Mouse (Mus musculus) adrenal gland, adult 18-20 months (tissue): ENCODE measurements around the gene Defa20. TPM values are rescaled to one million over a fixed set of nuclear protein-coding genes. Genes with fewer than 3 reads are reported as not detected.
"Not testable (repeated sequence)": the region's sequence is repeated elsewhere in the genome, so short reads cannot be mapped to it uniquely, and the experiment has no call there.

Experiments used
- DNase-seq, 2 experiments: peaks; one replicate each; pipeline ENCODE4 v3.0.0; 2021 to 2022; ENCODE audit warnings: low spot score in 2 of 2
- long read RNA-seq, 2 experiments: library from polyadenylated mRNA; stranded (forward); transcript quantifications; one replicate each; pipeline ENCODE4 v2.0.0; 2021
- total RNA-seq, 2 experiments: library from RNA; stranded (reverse); gene quantifications; 1 replicate in 1 of 2; 2 replicates in 1 of 2; pipeline ENCODE4 v1.2.3; 2021

Defa20 gene
- total RNA-seq = not detected
- long read RNA-seq, experiment 1 = 0 reads
- long read RNA-seq, experiment 2 = 0 reads

- not testable (repeated sequence) for DNase-seq
These were observed at the start of gene Defa20 for GRCm38 (mm10) chr8:21508958-21509357. Gene Defa20, plus strand, starts transcription at chr8:21509258.

- DNase-seq = not testable (repeated sequence)
These were observed 19.7 kb downstream of the Defa20 start, which contains the start of gene Defa32 for GRCm38 (mm10) chr8:21528732-21529131. Gene Defa32, plus strand, starts transcription at chr8:21529032.

Other genes with a start within 250 kb of the Defa20 start
- not detected for gene Defa27, start 193.7 kb upstream of the Defa20 start, total RNA-seq
- not detected for gene Defa29, start 182.2 kb upstream of the Defa20 start, total RNA-seq
- not detected for gene Defa2, start 130.7 kb upstream of the Defa20 start, total RNA-seq
- gene Defa33, start 117.4 kb upstream of the Defa20 start, total RNA-seq = not detected
- gene Defa36, start 81.8 kb upstream of the Defa20 start, total RNA-seq = not detected
- gene Gm7849, start 52.7 kb upstream of the Defa20 start, total RNA-seq = not detected
- gene Defa32, start 19.8 kb downstream of the Defa20 start, total RNA-seq = not detected
- gene Defa37, start 56.1 kb downstream of the Defa20 start, total RNA-seq = not detected
- gene Defa28, start 73.7 kb downstream of the Defa20 start, total RNA-seq = not detected
- gene Gm7861, start 85.2 kb downstream of the Defa20 start, total RNA-seq = not detected
- not detected for gene Defa26, start 108.9 kb downstream of the Defa20 start, total RNA-seq
- not detected for gene Defa17, start 146.5 kb downstream of the Defa20 start, total RNA-seq
- gene Defa34, start 156.5 kb downstream of the Defa20 start, total RNA-seq = not detected
- not detected for gene AY761184, start 194.4 kb downstream of the Defa20 start, total RNA-seq
- gene Defa24, start 225.2 kb downstream of the Defa20 start, total RNA-seq = not detected